Mouse (Mus musculus) thymus, postnatal 4 days (tissue): ENCODE results near the gene Mrm2.

Experiments used
- DNase-seq: peaks from one replicate; pipeline ENCODE4 v3.0.0; 2021

Mrm2 gene

GRCm38 (mm10) chr5:140339836-140340235 lies 8.1 kb upstream of the Mrm2 start:
- no peak for DNase-seq

- DNase-seq, result no peak
Measured at GRCm38 (mm10) chr5:140338779-140339178, 7.1 kb upstream of the Mrm2 start.

- peak; percentile 67 for DNase-seq
Measured at GRCm38 (mm10) chr5:140336680-140337079, 5.0 kb upstream of the Mrm2 start.

- DNase-seq, result peak; percentile 62
Measured at GRCm38 (mm10) chr5:140333631-140334030, 1.9 kb upstream of the Mrm2 start.

- DNase-seq, result no peak
Measured at GRCm38 (mm10) chr5:140332519-140332918, 821 bp upstream of the Mrm2 start.

- DNase-seq, result no peak
Measured at GRCm38 (mm10) chr5:140324058-140324457, 7.6 kb downstream of the Mrm2 start.

DNA sequence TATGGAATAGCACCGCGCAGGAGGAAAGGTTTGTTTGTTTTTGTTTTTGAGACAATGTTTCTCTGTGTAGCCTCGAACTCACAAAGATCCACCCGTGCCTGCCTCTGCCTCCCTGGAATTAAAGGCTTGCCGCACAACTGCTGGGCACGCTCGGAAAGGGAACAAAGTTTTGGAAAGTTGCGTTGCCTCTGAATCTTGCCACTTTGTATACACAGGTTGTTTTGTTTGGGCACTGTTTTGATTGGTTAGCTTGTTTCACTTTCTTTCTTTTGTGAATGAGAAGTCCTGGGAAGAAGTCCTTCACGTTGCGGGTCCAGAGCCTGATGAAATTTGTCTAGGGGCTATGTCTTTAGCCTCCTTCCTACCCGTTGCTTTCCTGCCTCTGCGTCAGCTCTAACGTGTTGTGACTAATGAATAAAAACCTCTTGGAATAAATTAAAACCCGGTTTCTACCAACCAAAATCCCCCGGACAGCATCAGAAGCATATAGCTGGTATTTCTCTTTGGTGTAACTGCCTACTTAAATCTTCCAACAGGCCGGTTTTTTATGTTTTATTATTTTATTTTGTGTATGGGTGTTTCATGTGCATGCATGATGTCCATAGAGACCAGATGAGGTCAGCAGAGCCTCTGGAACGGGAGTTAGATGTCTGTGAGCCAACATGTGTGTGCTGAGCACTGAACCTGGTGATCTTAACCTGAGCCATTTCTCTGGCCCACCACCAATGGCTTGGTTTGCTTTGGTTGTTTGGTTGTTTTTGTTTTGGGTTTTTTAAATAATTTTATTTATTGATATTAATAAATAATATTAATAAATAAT lies 9.7 kb downstream of the Mrm2 start:
- DNase-seq, result no peak

- DNase-seq, result peak; percentile 92
Measured at GRCm38 (mm10) chr5:140321042-140321755, 10.5 kb downstream of the Mrm2 start, which contains the start of the genes Mad1l1 and Nudt1. Mad1l1 (minus strand) TSS chr5:140321552. Nudt1 (plus strand) TSS chr5:140321656.

GRCm38 (mm10) chr5:140316716-140317115 lies 15.0 kb downstream of the Mrm2 start:
- no peak for DNase-seq

DNA sequence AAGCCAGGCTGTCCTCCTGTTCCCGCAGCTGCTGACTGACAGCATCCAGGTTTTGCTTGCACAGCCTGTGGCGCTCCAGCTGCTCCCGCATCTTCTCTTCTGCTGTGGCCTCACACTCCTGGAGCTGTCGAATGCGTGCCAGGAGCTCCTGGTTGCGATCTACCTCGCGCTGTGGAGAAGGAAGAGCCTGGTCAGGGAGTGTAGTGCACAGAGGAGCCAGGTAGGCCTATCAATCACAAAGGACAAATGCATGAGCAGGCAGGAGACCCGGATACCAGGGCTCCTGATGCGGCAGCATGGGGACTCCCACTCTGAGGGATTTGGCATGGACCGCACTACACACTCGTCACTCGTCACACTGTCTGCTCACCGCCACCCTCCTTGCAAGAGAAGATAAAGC lies 24.1 kb downstream of the Mrm2 start:
- no peak for DNase-seq

- DNase-seq, result no peak
Measured at GRCm38 (mm10) chr5:140306016-140306415, 25.7 kb downstream of the Mrm2 start.

DNA sequence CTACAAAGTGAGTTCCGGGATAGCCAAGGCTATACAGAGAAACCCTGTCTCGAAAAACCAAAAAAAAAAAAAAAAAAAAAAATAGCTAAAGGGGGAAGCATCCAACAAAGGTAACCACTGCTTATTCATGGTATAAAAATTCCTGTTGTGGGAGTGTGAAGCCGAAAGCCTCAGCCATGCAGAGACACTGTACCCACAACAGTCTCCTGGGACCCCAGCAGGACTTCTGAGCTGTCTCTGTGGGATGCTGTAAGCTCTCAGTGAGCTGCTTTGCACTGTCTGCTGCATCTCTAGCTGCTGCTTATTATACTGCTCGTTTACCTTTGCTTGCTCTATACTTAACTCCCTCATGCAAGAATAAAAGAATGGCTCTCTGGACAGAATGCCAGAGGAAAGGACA lies 33.4 kb downstream of the Mrm2 start:
- no peak for DNase-seq

GRCm38 (mm10) chr5:140292152-140292551 lies 39.5 kb downstream of the Mrm2 start:
- DNase-seq, result peak; percentile 86

- no peak for DNase-seq
Measured at GRCm38 (mm10) chr5:140289161-140289560, 42.5 kb downstream of the Mrm2 start.

- DNase-seq, result no peak
Measured at GRCm38 (mm10) chr5:140288287-140288686, 43.4 kb downstream of the Mrm2 start.

- DNase-seq, result no peak
Measured at GRCm38 (mm10) chr5:140284761-140285160, 46.9 kb downstream of the Mrm2 start.

DNA sequence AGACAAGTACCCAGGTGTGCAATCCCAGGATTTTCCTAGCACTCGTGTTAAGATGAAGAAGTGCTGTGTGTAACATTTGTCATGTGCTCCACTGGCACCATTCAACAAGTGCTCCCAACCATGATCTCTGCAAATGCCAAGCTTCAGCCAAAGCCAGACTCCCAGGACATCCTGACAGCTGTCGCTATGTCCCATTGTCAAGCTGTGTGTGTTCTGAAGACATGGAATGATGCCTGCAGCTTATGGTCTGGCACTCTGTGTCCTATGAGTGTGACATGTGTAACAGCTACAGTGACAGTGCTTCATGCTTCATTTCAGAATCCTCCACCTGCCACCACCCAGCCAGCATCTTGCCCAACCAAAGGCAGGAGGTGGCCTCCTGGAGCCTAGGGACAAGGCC lies 47.7 kb downstream of the Mrm2 start:
- DNase-seq, result peak; percentile 24

DNA sequence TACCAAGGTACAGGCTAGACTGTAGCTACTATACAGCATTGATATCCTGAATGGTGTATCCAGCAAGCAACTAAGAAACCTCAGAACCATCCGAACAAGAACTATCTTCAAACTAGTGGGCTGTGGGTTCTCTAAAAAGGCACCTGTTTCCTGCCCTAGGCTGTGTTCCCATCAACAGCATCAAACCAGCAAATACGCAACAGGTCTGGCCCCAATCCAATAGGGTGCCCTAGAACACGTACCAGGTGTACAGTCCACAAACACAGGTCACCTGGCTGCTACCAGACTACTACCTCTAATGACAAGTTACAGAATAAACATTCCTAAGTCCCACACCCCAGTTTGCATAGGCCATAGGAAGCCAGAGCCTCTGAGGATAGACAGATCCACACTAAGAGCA lies 48.8 kb downstream of the Mrm2 start:
- peak; percentile 42 for DNase-seq

DNA sequence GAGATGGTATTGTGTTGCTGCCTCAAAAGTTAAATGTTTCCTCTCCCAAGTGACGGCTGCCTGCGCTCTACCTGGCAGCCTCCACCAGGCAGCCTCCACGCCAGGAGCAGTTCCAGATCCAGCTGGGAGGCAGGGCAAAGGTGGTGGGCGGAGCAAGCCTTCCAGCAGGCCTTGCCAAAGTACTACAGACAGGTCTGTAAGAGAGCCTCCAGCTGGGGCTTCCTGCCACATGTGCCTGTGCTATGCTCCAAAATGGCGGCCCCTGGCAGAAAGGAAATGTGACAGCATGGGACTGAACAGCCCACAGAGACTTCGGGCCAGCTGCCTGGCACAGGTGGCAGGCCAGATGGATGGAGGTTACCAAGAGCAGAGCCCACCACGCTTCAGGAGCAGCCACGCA lies 49.3 kb downstream of the Mrm2 start:
- peak; percentile 81 for DNase-seq

- no peak for DNase-seq
Measured at GRCm38 (mm10) chr5:140280205-140280604, 51.5 kb downstream of the Mrm2 start.
